Mouse (Mus musculus): ENCODE data around the gene Myo1b.

The Myo1b gene

DNA sequence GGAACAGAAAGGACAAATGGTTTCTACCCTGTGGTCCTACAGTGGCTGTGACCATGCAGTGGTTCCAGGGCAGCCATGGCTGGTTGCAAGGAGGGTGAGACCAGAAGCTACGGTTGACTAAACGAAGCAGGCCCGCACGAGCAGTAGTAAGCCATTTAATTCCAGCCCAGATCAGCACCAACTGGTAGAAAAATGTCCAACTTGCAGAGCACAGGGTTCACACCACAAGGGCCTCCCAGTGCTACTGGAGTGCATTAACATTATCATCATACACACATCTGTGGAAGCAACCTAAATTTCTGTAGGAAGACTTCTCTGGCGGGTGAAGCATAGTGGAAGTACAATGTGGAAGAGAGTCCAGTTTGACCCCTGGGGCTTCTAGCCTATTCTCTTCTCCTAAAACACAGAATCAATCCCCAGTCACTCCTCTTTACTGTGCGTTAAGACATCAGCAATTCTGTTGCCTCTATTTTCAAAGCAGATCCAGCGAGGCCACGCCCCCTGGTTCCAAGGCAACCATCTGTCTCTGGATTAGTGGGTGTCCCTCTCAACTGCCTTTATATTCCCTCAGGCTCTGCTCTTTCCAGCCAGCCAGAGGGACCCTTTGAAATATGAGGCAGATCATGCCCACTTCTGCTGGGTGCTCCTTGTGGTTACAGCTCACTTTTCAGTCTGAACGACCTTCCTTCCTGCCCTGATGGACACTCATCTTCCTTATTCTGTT is 120.1 kb downstream of the Myo1b start:
- no peak for DNase-seq (ENCODE audit: low spot score in 2 of 2)

GRCm38 (mm10) chr1:51789269-51789668 is 126.6 kb downstream of the Myo1b start:
- no peak for DNase-seq (ENCODE audit: low spot score in 2 of 2)

DNA sequence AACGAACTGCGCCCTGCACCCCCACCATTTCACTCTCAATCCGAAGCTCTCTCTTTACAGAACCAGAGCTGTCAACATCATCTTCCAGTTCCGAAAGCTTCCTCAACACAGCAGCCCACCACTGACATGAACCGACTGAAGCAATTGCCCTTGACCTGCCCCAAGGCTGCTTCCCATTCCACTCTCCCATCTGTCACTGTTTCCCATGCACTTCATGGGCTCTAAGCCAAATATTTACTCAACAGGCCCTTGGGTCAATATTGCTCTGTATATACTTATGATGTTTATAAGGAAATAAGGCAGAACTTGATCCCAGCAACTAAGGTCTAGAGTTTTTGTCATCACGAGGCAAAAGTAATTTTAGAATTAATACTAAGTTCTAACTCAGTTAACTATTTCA is 133.8 kb downstream of the Myo1b start:
- no peak for DNase-seq (ENCODE audit: low spot score in 2 of 2)

DNA sequence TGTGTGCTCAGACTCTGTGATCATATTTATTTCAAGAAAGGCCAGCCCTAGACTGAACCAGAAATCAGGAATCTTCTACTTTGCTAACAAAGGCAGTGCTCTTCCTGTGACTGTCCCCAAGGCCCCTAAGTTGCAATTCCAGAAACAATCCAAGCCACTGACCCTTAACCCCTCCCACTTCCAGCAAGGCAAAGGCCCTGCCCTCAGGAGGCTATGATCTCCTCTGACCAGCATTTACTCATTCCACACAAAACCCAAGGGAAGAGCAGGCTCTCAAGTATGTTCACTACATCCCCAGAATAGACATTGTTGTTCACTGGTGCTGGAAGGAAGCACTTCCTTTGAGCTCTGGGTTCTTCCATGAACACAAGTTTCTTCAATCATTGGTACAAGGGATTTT is 135.5 kb downstream of the Myo1b start:
- no peak for DNase-seq (ENCODE audit: low spot score in 2 of 2)

DNA sequence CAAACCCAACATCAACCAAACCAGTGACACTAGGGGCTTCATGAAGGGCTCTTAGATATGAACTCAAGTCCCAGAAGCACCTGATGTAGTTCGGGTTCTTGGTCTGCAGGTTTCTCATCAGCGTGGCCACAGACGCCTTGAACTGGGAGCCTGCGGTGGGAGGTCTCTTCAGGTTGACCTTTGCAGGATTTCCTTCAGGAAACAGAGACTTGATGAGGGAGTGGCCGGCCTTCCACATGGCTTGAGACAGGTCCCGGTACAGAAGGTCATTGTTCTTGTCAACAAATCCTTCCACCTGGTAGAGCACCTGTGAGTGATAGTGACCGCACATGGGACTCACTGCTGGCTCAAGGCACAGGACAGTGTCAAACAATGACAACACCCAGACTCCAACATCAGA is 137.6 kb downstream of the Myo1b start:
- no peak for DNase-seq (ENCODE audit: low spot score in 2 of 2)

GRCm38 (mm10) chr1:51770504-51770871 is 145.4 kb downstream of the Myo1b start:
- no peak for DNase-seq (ENCODE audit: low spot score in 2 of 2)

GRCm38 (mm10) chr1:51769815-51770503 is 145.9 kb downstream of the Myo1b start:
- DNase-seq (ENCODE audit: low spot score in 2 of 2): no peak

DNA sequence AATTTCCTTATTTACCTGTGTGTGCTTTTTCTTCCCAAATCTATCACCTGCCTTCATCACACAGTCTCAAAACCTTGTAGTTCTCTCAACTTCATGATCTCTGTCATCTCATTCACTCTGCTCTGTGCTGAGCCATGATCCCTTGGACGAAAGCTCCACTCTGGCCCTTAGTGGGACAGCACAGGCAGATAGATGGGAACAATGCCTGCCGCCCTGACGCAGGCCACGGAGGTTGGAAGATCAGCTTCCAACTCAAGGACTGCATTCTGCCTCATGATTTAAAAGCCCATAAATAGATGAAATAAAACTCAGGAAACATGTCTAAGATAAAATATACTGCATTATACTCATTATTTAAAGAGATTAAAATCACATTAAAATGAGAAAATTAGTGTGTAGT is 149.6 kb downstream of the Myo1b start:
- DNase-seq (ENCODE audit: low spot score in 2 of 2): no peak

DNA sequence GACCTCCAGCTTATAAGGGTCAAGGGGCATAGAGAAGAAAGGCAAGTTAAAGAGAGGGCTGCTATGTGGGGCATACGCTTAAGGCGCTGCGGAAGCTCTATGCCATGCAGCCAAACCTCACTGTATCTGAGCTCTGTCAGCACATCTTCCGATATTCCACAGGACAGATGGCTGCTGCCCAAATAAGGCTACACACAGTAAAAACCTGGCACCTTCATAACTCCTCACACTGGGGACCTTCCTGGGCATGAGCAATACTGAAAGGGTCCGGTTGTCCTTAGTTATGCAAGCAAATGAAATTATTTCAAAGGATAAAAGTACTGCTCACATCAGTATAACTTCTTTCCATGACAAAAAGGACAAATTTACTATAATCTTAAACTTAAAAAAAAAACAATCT is 150.7 kb downstream of the Myo1b start:
- no peak for DNase-seq (ENCODE audit: low spot score in 2 of 2)

GRCm38 (mm10) chr1:51759657-51760056 is 156.2 kb downstream of the Myo1b start:
- no peak for DNase-seq (ENCODE audit: low spot score in 2 of 2)

- DNase-seq (ENCODE audit: low spot score in 2 of 2): no peak
Measured at GRCm38 (mm10) chr1:51758326-51759109, 157.4 kb downstream of the Myo1b start.

GRCm38 (mm10) chr1:51753621-51754020 is 162.2 kb downstream of the Myo1b start:
- no peak for DNase-seq (ENCODE audit: low spot score in 2 of 2)

DNA sequence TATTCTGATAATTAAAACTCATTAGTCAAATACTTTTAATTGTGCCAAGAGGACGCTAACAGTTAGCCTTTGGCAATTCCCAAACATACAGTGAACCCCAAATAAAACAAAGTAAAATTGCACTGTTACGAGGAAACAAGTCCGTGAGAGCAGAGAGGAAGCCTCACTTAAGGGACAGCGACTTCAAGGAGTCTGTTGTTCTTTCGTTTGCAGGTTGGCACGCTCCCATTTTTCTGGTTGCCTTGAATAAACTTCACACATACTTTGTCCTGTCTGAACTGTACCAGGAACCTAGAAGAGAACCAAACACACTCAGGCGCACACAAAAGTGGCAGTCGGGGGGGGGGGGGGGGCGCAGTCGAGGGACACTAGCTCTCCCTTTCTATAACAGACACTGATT is 164.9 kb downstream of the Myo1b start:
- DNase-seq (ENCODE audit: low spot score in 2 of 2): no peak

DNA sequence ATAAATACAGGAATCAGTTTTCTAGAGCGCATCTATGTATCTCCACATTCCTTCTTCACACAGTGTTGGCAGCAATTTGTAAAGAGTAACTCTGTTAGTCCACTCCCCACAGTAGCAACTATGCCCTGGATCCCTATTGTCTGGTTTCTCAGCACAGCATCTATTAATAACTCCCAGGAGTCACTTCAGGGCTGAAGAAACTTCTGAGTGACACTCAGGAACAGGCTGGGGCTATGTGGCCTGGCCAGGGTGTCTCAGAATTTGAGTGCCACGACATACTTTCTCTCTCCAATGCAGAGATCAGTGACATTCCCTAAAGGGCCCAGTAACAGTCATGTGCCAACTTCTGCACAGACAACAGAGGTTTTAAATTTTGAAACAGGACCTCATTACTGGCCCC is 167.6 kb downstream of the Myo1b start:
- peak in 1 of 2 experiments; percentile 22 for DNase-seq (ENCODE audit: low spot score in 2 of 2)

- DNase-seq (ENCODE audit: low spot score in 2 of 2): peak in 1 of 2 experiments; percentile 41
Measured at GRCm38 (mm10) chr1:51747494-51747893, 168.4 kb downstream of the Myo1b start.

DNA sequence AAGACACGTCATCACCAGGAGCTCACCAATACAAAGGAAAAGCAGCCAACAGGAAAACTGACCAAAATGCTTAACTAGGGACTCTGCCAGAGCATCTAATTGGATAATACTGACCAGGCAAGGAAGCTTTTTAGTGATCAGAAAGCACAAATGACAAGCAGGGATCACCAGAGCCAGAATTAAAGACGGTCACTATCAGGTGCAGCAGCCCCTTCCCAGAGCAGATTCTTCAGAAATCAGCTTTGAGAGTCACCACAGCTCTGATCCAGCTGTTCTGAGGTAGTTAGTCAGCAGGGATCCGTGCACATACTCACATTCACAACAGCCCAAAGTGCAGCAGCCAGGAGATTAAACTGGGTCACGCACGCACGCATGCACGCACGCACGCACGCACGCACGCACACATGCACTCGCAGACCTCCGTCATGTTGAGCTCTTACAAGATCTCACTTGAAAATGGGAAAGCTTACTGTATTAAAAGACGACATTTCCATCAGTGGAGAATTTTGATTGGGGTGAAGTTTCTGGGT is 169.1 kb downstream of the Myo1b start:
- peak in 1 of 2 experiments; percentile 40 for DNase-seq (ENCODE audit: low spot score in 2 of 2)

GRCm38 (mm10) chr1:51743756-51744425 is 172.0 kb downstream of the Myo1b start:
- no peak for DNase-seq (ENCODE audit: low spot score in 2 of 2)

GRCm38 (mm10) chr1:51742586-51742985 is 173.3 kb downstream of the Myo1b start:
- DNase-seq (ENCODE audit: low spot score in 2 of 2): no peak

DNA sequence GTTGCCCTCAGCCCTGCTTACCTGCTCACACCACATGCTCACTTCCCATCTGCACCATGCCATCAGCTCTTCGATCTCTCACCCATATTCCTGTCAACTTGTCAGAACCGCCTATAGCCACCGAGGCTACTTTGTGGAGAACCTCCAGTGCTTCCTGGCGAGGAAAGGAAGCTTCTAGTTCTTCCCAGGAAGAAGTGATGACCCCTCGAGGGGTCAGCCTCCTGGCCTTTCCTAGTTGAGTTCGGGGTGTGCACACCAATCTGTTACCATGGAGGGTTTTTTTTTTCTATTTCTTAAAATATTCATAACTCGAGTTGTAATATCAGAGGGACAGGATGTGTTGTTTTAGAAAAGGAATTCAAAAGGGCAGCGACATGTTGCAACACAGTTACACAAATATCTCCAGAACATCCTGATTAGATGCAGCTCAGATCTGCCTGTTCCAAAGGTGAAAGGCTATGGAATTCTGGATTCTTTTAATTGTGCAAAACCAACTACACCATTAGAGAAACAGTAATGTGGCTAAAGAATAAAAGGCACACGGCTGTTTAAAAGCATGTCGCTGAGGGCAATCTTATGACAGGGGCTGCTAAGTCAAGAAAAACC is 175.1 kb downstream of the Myo1b start:
- no peak for DNase-seq (ENCODE audit: low spot score in 2 of 2)

DNA sequence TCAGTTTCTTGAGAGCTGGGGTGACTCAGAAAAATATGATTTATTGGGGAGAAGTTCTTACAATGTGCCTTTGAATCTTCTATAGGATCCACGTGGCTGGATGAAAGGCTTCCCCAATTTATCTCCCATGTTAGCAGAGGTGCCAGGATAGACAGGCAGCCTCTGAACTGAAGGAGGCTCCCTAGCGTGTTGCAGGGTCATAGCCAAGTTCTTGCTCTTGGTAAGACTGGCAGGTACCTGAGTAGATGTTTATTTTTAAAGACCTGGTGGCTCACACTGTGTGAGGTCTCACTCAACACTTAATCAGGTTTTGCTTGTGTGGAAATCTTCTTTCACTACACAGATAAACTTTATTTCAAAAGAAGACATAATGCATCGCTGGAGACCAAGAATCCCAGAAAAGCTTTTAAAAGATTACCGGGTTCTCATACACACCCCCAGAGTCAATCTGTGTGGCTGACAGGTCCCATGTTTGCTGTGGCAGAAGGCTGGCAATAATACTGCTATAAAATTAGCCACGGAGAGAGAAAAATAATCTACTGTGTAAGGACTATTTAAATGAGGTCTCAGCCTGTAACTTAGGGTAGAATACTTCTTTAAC is 176.5 kb downstream of the Myo1b start:
- DNase-seq (ENCODE audit: low spot score in 2 of 2): no peak

GRCm38 (mm10) chr1:51736822-51737221 is 179.0 kb downstream of the Myo1b start:
- DNase-seq (ENCODE audit: low spot score in 2 of 2): no peak
